Mouse (Mus musculus): ENCODE results near the gene Tcf20.

Gene Tcf20

GRCm38 (mm10) chr15:82924679-82925425, 62.8 kb downstream of the Tcf20 start:
- no peak for DNase-seq (ENCODE audit: inconsistent ontology term)

- no peak for DNase-seq (ENCODE audit: inconsistent ontology term)
Measured at GRCm38 (mm10) chr15:82923531-82923930, 64.1 kb downstream of the Tcf20 start.

- no peak for DNase-seq (ENCODE audit: inconsistent ontology term)
Measured at GRCm38 (mm10) chr15:82922755-82923154, 64.9 kb downstream of the Tcf20 start.

- DNase-seq (ENCODE audit: inconsistent ontology term): peak; percentile 84
Measured at GRCm38 (mm10) chr15:82922052-82922451, 65.6 kb downstream of the Tcf20 start.

GRCm38 (mm10) chr15:82921559-82921958, 66.1 kb downstream of the Tcf20 start:
- DNase-seq (ENCODE audit: inconsistent ontology term): no peak

GRCm38 (mm10) chr15:82920895-82921515, 66.7 kb downstream of the Tcf20 start:
- peak; percentile 92 for DNase-seq (ENCODE audit: inconsistent ontology term)

- DNase-seq (ENCODE audit: inconsistent ontology term): no peak
Measured at GRCm38 (mm10) chr15:82917965-82918364, 69.7 kb downstream of the Tcf20 start.

GRCm38 (mm10) chr15:82917207-82917844, 70.3 kb downstream of the Tcf20 start:
- peak; percentile 62 for DNase-seq (ENCODE audit: inconsistent ontology term)

- DNase-seq (ENCODE audit: inconsistent ontology term): no peak
Measured at GRCm38 (mm10) chr15:82914455-82914854, 73.2 kb downstream of the Tcf20 start.

- DNase-seq (ENCODE audit: inconsistent ontology term): no peak
Measured at GRCm38 (mm10) chr15:82911965-82912337, 75.7 kb downstream of the Tcf20 start.

- no peak for DNase-seq (ENCODE audit: inconsistent ontology term)
Measured at GRCm38 (mm10) chr15:82911001-82911964, 76.4 kb downstream of the Tcf20 start.

GRCm38 (mm10) chr15:82910596-82910995, 77.1 kb downstream of the Tcf20 start:
- DNase-seq (ENCODE audit: inconsistent ontology term): no peak

GRCm38 (mm10) chr15:82909791-82910190, 77.9 kb downstream of the Tcf20 start:
- DNase-seq (ENCODE audit: inconsistent ontology term): no peak

GRCm38 (mm10) chr15:82908521-82908920, 79.2 kb downstream of the Tcf20 start:
- DNase-seq (ENCODE audit: inconsistent ontology term): no peak

GRCm38 (mm10) chr15:82907306-82907705, 80.4 kb downstream of the Tcf20 start:
- DNase-seq (ENCODE audit: inconsistent ontology term): no peak

- no peak for DNase-seq (ENCODE audit: inconsistent ontology term)
Measured at GRCm38 (mm10) chr15:82906574-82907061, 81.1 kb downstream of the Tcf20 start.

- DNase-seq (ENCODE audit: inconsistent ontology term): no peak
Measured at GRCm38 (mm10) chr15:82905431-82906395, 82.0 kb downstream of the Tcf20 start.

- DNase-seq (ENCODE audit: inconsistent ontology term): peak; percentile 83
Measured at GRCm38 (mm10) chr15:82904526-82904925, 83.1 kb downstream of the Tcf20 start.

GRCm38 (mm10) chr15:82902521-82902920, 85.2 kb downstream of the Tcf20 start:
- DNase-seq (ENCODE audit: inconsistent ontology term): no peak

- peak; percentile 81 for DNase-seq (ENCODE audit: inconsistent ontology term)
Measured at GRCm38 (mm10) chr15:82901306-82901705, 86.4 kb downstream of the Tcf20 start.
